Mouse (Mus musculus): ENCODE results near the gene Dnttip2. TPM values are rescaled to one million over a fixed set of nuclear protein-coding genes. Genes with fewer than 3 reads are reported as not detected.
"Not testable (repeated sequence)": the region's sequence is repeated elsewhere in the genome, so short reads cannot be mapped to it uniquely, and the experiment has no call there.

The Dnttip2 gene
- polyA plus RNA-seq, 1 experiment from 2014 or later, result 58.7 TPM

DNA sequence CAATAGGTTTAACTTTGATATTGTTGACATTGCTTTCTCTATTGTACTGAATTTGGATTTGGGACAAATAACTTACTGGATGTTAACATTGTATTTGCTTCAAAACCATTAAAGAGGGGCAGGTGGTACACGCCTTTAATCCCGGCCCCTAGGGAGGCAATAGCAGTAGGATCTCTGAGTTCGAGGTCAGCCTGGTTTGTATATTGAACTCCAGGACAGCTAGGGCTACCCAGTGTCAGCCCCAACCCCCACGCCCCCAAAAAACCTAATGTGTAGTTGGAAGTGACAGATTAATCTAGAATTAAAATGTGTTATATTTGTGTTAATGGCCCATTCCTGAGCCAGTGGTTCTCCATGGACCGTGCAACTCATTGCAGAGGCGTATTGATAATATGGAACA, 27.8 kb upstream of the Dnttip2 start:
- no peaks in the 10 kb centered on the region for H3K27me3 ChIP-seq (ENCODE audit: control insufficient read depth, insufficient read depth, low read length)
- H3K4me3 ChIP-seq (ENCODE audit: low read depth, low read length), result peak overlapping the region; percentile 86
- peaks cover 15% of the 10 kb centered on the region for H3K4me1 ChIP-seq (ENCODE audit: control insufficient read depth, insufficient read depth, low read length)
- H3K4me2 ChIP-seq, result peak overlapping the region; percentile 71
- ATAC-seq (replicated peaks; ENCODE audit: insufficient number of reproducible peaks, low FRiP score, low TSS enrichment), result no peak
- peak overlapping the region; percentile 84 for H3K9ac ChIP-seq (ENCODE audit: low read depth, low read length)
- no peaks in the 10 kb centered on the region for H3K9me3 ChIP-seq (replicated peaks; ENCODE audit: control insufficient read depth, low read length)
- no peaks in the 10 kb centered on the region for H3K36me3 ChIP-seq (ENCODE audit: control insufficient read depth, insufficient read depth, low read length)
- WGBS (ENCODE audit: insufficient replicate concordance), result 26% methylated on average over 6 of the region's 6 CpGs
- H3K27ac ChIP-seq (ENCODE audit: low read depth, low read length), result peak overlapping the region; percentile 92

DNA sequence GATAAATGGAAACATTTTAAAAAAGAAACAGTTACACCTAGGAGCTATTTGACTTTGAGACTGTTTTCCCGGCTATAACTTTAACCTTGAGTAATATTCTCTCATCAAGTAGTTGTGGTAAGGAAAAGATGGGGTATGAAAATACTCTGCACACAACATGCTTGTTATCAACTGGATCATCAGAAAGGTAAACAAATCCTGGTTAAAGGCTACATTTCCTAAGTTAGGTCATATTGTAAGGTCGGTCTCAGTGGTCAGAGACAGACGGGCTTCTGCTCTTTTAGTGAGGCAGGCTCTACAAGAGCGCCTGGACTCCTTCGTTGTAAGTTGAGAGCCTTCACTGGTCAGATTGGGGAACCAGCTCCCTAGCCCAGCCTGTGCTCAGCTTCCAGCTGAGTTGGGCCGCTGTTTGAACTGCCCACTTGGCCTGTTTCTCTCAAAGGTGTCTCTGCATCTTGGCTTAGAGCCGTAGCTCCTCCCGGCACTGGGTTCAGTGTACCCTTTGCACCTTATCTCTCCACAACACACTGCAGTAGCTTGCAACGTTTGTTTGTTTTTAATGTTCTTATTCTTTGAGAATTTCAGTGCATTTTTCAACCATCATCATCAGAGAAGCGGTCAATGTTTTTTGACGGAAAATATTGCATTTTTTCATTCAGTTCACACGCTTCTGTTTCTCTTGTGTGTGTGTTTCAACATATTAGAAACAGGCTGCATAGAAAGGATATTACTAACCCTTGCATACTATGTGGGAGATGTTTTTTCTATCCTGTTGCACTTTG, 27.0 kb upstream of the Dnttip2 start:
- Histone ChIP-seq H3K27me3 (ENCODE audit: control insufficient read depth, insufficient read depth, low read length) (no peaks in the 10 kb centered on the region), H3K4me1 (ENCODE audit: control insufficient read depth, insufficient read depth, low read length) (peaks cover 15% of the 10 kb centered on the region), H3K27ac (ENCODE audit: low read depth, low read length) (peak overlapping the region; percentile 92), H3K4me2 (peak overlapping the region; percentile 71), H3K36me3 (ENCODE audit: control insufficient read depth, insufficient read depth, low read length) (no peaks in the 10 kb centered on the region), H3K9me3 (replicated peaks; ENCODE audit: control insufficient read depth, low read length) (no peaks in the 10 kb centered on the region), H3K9ac (ENCODE audit: low read depth, low read length) (peak overlapping the region; percentile 84; the same call in 1 of the 2 replicates), H3K4me3 (ENCODE audit: low read depth, low read length) (peak overlapping the region; percentile 86)
- peak; percentile 61 for ATAC-seq (replicated peaks; ENCODE audit: insufficient number of reproducible peaks, low FRiP score, low TSS enrichment)
- 38% methylated on average over 12 of the region's 12 CpGs for WGBS (ENCODE audit: insufficient replicate concordance)

DNA sequence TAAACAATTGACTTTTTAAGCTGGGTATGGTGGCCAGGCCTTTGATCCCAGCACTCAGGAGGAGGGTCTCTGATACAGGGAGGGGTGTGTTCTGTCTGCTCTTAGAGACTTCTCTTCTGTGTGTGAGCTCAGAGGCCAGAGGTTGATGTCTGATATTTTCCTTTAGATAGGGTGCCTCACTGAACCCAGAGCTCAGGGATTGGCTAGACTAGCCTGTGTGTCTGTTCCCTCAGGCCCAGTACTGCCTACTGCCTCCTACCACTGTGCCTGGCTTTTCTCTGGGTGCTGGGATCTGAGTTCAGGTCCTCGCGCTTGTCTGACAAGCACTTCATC, 26.5 kb upstream of the Dnttip2 start:
- 86% methylated on average over 2 of the region's 2 CpGs for WGBS (ENCODE audit: insufficient replicate concordance)
- no peaks in the 10 kb centered on the region for H3K27me3 ChIP-seq (ENCODE audit: control insufficient read depth, insufficient read depth, low read length)
- H3K27ac ChIP-seq (ENCODE audit: low read depth, low read length), result peak overlapping the region; percentile 92; the same call in 1 of the 2 replicates

DNA sequence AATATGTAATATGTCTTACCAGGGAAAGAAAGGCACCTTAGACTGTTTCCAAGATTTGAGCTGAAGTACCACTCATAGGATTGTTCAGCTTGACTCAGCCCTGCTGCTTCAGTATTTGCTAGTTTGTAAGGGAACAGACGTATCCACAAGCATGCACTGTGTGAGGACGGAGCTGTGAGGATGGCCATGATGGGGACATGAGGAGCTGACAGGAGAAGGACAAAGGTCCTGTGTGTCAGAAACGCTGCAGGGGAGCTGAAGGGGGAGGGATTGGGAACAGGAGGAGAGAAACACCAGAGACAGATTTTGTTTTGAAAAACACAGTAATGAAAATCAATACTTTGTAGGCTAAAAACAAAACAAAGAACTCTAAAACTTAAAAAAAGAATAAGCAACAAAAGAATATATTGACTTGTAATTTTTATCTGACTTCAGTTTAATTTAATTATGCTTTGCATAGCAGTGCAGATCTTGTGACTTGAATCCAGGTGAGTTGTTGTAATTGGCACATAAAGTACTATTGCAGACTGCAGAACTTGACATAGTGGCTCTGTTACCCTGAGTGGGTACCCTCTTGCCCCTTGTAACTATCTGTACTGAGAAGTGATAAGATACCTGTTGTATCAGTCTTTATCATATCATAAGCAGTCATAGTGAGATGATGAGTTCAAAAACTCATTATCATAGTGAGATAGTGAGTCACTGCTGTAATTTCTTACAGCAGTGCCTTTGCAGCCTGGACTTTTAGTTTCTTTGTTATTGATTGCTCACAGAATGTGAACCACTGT, 21.5 kb upstream of the Dnttip2 start:
- Histone ChIP-seq H3K27ac (ENCODE audit: low read depth, low read length) (no peak overlapping the region), H3K36me3 (ENCODE audit: control insufficient read depth, insufficient read depth, low read length) (no peaks in the 10 kb centered on the region), H3K27me3 (ENCODE audit: control insufficient read depth, insufficient read depth, low read length) (no peaks in the 10 kb centered on the region), H3K4me2 (no peak overlapping the region), H3K4me3 (ENCODE audit: low read depth, low read length) (no peak overlapping the region), H3K4me1 (ENCODE audit: control insufficient read depth, insufficient read depth, low read length) (peaks cover 2% of the 10 kb centered on the region; the same call in 1 of the 2 replicates), H3K9ac (ENCODE audit: low read depth, low read length) (no peak overlapping the region), H3K9me3 (replicated peaks; ENCODE audit: control insufficient read depth, low read length) (no peaks in the 10 kb centered on the region)
- 46% methylated on average over 3 of the region's 3 CpGs for WGBS (ENCODE audit: insufficient replicate concordance)
- ATAC-seq (replicated peaks; ENCODE audit: insufficient number of reproducible peaks, low FRiP score, low TSS enrichment), result no peak

More for the DNA sequence above, 26.5 kb upstream of the Dnttip2 start:
- peak overlapping the region; percentile 86 for H3K4me3 ChIP-seq (ENCODE audit: low read depth, low read length)
- H3K4me2 ChIP-seq, result peak overlapping the region; percentile 71
- no peak overlapping the region for H3K9ac ChIP-seq (ENCODE audit: low read depth, low read length)
- peaks cover 15% of the 10 kb centered on the region for H3K4me1 ChIP-seq (ENCODE audit: control insufficient read depth, insufficient read depth, low read length)
- no peaks in the 10 kb centered on the region for H3K36me3 ChIP-seq (ENCODE audit: control insufficient read depth, insufficient read depth, low read length)
- ATAC-seq (replicated peaks; ENCODE audit: insufficient number of reproducible peaks, low FRiP score, low TSS enrichment), result peak; percentile 44
- H3K9me3 ChIP-seq (replicated peaks; ENCODE audit: control insufficient read depth, low read length), result no peaks in the 10 kb centered on the region

DNA sequence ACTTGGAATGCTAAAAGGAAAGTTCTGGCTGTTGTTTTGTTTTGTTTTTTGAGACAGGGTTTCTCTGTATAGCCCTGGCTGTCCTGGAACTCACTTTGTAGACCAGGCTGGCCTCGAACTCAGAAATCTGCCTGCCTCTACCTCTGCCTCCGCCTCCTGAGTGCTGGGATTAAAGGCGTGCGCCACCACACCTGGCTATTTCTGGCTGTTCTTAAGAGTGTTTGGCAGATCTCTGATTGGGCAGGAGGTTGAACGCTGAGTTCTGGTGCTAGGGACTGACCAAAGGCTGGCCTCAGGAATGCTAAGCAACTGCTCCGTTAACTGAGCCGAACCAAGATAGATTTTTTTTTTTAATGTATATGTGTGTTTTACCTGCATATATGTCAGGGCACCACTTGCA, 20.1 kb upstream of the Dnttip2 start:
- not testable (repeated sequence) for ATAC-seq (replicated peaks; ENCODE audit: insufficient number of reproducible peaks, low FRiP score, low TSS enrichment); H3K4me2 ChIP-seq

DNA sequence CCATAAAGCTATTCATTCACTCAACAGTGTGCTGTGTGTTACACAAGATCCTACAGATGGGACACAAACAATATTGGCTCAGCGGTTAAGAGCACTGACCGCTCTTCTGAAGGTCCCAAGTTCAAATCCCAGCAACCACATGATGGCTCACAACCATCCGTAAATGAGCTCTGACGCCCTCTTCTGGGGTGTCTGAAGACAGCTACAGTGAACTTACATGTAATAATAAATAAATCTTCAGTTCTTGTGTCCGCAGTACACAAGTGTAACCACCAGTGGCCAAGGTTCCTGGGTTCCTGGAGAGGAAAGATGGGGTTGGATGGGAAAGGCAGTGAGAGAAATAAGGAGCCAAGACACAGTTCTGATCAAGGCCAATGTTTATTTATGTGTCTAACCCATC, 4.2 kb upstream of the Dnttip2 start:
- H3K9me3 ChIP-seq (replicated peaks; ENCODE audit: control insufficient read depth, low read length), result no peaks in the 10 kb centered on the region
- no peak overlapping the region for H3K4me3 ChIP-seq (ENCODE audit: low read depth, low read length)
- H3K27me3 ChIP-seq (ENCODE audit: control insufficient read depth, insufficient read depth, low read length), result no peaks in the 10 kb centered on the region
- no peak overlapping the region for H3K9ac ChIP-seq (ENCODE audit: low read depth, low read length)
- H3K27ac ChIP-seq (ENCODE audit: low read depth, low read length), result no peak overlapping the region
- H3K4me2 ChIP-seq, result no peak overlapping the region
- no peaks in the 10 kb centered on the region for H3K36me3 ChIP-seq (ENCODE audit: control insufficient read depth, insufficient read depth, low read length)
- H3K4me1 ChIP-seq (ENCODE audit: control insufficient read depth, insufficient read depth, low read length), result peaks cover 1% of the 10 kb centered on the region; the same call in 1 of the 2 replicates
- no peak for ATAC-seq (replicated peaks; ENCODE audit: insufficient number of reproducible peaks, low FRiP score, low TSS enrichment)
- 68% methylated on average over 5 of the region's 5 CpGs for WGBS (ENCODE audit: insufficient replicate concordance)

More for the DNA sequence above, 20.1 kb upstream of the Dnttip2 start:
- WGBS (ENCODE audit: insufficient replicate concordance), result 74% methylated on average over 7 of the region's 7 CpGs
- H3K4me1 ChIP-seq (ENCODE audit: control insufficient read depth, insufficient read depth, low read length); H3K9ac ChIP-seq (ENCODE audit: low read depth, low read length); H3K27me3 ChIP-seq (ENCODE audit: control insufficient read depth, insufficient read depth, low read length); H3K9me3 ChIP-seq (replicated peaks; ENCODE audit: control insufficient read depth, low read length); H3K27ac ChIP-seq (ENCODE audit: low read depth, low read length); H3K4me3 ChIP-seq (ENCODE audit: low read depth, low read length); H3K36me3 ChIP-seq (ENCODE audit: control insufficient read depth, insufficient read depth, low read length): not testable (repeated sequence)

DNA sequence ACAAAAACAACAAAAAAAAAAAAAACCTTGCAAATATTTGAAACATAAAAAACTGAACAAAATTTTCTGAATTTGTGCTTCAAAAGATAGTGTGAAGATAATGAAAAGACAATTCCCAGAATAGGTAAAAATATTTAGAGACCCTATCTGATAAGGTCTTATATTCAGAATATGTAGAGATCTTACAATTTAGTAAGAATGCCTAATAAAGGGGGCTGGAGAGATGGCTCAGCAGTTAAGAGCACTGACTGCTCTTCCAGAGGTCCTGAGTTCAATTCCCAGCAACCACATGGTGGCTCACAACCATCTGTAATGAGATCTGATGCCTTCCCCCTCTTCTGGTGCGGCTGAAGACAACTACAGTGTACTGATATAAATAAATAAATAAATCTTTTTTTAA, 1.6 kb upstream of the Dnttip2 start:
- not testable (repeated sequence) for H3K9me3 ChIP-seq (replicated peaks; ENCODE audit: control insufficient read depth, low read length); H3K27me3 ChIP-seq (ENCODE audit: control insufficient read depth, insufficient read depth, low read length); H3K9ac ChIP-seq (ENCODE audit: low read depth, low read length); H3K27ac ChIP-seq (ENCODE audit: low read depth, low read length); ATAC-seq (replicated peaks; ENCODE audit: insufficient number of reproducible peaks, low FRiP score, low TSS enrichment); H3K4me3 ChIP-seq (ENCODE audit: low read depth, low read length); H3K36me3 ChIP-seq (ENCODE audit: control insufficient read depth, insufficient read depth, low read length); H3K4me2 ChIP-seq
- H3K4me1 ChIP-seq (ENCODE audit: control insufficient read depth, insufficient read depth, low read length), result peaks cover 21% of the 10 kb centered on the region
- 86% methylated on average over 1 of the region's 1 CpGs for WGBS (ENCODE audit: insufficient replicate concordance)

DNA sequence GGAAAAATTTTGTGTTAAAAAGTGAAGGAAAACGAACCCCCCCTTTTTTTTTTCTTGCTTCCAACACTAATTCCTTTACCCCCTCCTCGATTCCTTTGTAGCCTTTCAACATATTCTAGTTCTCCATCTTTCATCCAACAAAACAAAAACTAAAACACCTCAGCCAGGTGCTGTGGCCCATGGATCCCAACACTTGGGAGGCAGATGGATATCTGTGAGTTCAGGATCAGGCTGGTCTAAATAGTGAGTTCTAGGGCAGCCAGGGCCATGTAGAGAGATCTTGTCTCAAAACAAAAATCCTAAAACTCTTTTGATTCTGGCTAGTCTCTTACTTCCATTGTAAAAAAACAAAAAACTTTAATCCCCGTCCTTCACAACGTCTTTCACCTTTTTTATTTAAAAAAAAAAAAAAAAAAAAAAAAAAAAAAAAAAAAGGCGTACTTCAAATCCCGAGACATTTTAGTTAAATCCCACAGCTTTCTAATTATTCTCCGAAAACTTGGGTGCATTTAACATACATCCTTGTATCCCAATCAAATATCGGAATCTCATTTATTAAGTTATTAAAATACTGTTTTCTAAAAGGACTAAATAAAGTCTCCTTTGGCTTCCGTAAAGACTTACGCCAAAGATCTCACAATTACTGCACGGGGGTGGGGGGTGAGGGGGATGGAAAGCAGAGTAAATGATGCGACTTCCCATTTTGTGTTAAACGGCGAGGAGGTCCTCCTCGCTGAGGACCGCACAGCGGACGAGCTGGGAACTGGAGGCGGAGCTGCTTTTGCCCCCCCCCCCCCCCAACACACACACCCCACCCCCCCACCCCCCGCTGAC, 564 bp upstream of the Dnttip2 start:
- Histone ChIP-seq H3K4me3 (ENCODE audit: low read depth, low read length) (peak overlapping the region; percentile 96), H3K27ac (ENCODE audit: low read depth, low read length) (no peak overlapping the region)
- WGBS (ENCODE audit: insufficient replicate concordance), result 12% methylated on average over 19 of the region's 20 CpGs

More for the DNA sequence above, 564 bp upstream of the Dnttip2 start:
- no peak for ATAC-seq (replicated peaks; ENCODE audit: insufficient number of reproducible peaks, low FRiP score, low TSS enrichment)
- peak overlapping the region; percentile 46 for H3K4me2 ChIP-seq
- H3K4me1 ChIP-seq (ENCODE audit: control insufficient read depth, insufficient read depth, low read length), result peaks cover 27% of the 10 kb centered on the region
- H3K36me3 ChIP-seq (ENCODE audit: control insufficient read depth, insufficient read depth, low read length), result peaks cover 15% of the 10 kb centered on the region
- H3K9ac ChIP-seq (ENCODE audit: low read depth, low read length), result peak overlapping the region; percentile 40; the same call in 1 of the 2 replicates
- no peaks in the 10 kb centered on the region for H3K27me3 ChIP-seq (ENCODE audit: control insufficient read depth, insufficient read depth, low read length)
- H3K9me3 ChIP-seq (replicated peaks; ENCODE audit: control insufficient read depth, low read length), result no peaks in the 10 kb centered on the region

Data from heart, embryonic 11.5 days (tissue).